Mouse (Mus musculus) MEL (cell line): ENCODE data around the gene Sema3a. TPM values are rescaled to one million over a fixed set of nuclear protein-coding genes. Genes with fewer than 3 reads are reported as not detected.
"Not testable (repeated sequence)": the region's sequence is repeated elsewhere in the genome, so short reads cannot be mapped to it uniquely, and the experiment has no call there.

ENCODE experiments used
- DNase-seq: peaks from one replicate; pipeline ENCODE4 v3.0.0; 2011; ENCODE audit warnings: low read depth, low spot score
- H3K27ac ChIP-seq: 2 replicates; pipeline ENCODE4 v1.5.1; 2012; ENCODE audit warnings: low read depth, mild to moderate bottlenecking, control low read depth, low read length, moderate library complexity; ENCODE audit not compliant: control insufficient read depth
- H3K27me3 ChIP-seq, 2 experiments: fragments of 150-350 bp in 1 of 2; sonication (generic) in 1 of 2; 2 replicates each; pipeline ENCODE4 v1.6.1; 2012; ENCODE audit warnings: low read length in 2 of 2, mild to moderate bottlenecking in 2 of 2, improper control_type of control experiment in 1 of 2, moderate library complexity in 1 of 2; ENCODE audit not compliant: insufficient read depth in 2 of 2, control insufficient read depth in 1 of 2
- H3K36me3 ChIP-seq, 2 experiments: 2 replicates each; pipeline ENCODE4 v1.6.1; 2012 to 2014; ENCODE audit warnings: low read length in 2 of 2, improper control_type of control experiment in 1 of 2, inconsistent platforms in 1 of 2, mild to moderate bottlenecking in 1 of 2; ENCODE audit not compliant: insufficient read depth in 2 of 2, control insufficient read depth in 1 of 2
- H3K4me1 ChIP-seq, 2 experiments: fragments of 150-350 bp in 1 of 2; sonication (generic) in 1 of 2; 2 replicates each; pipeline ENCODE4 v1.6.1; 2012; ENCODE audit warnings: low read length in 2 of 2, improper control_type of control experiment in 1 of 2, mild to moderate bottlenecking in 1 of 2; ENCODE audit not compliant: insufficient read depth in 2 of 2, control insufficient read depth in 1 of 2
- H3K4me3 ChIP-seq, 2 experiments: fragments of 150-350 bp in 1 of 2; sonication (generic) in 1 of 2; 2 replicates each; pipeline ENCODE4 v1.5.1; 2012; ENCODE audit warnings: low read depth in 2 of 2, low read length in 2 of 2, mild to moderate bottlenecking in 2 of 2, moderate library complexity in 2 of 2, control low read depth in 1 of 2, improper control_type of control experiment in 1 of 2; ENCODE audit not compliant: control insufficient read depth in 1 of 2, insufficient read depth in 1 of 2
- H3K79me2 ChIP-seq: 2 replicates; pipeline ENCODE4 v1.6.1; 2012; ENCODE audit warnings: mild to moderate bottlenecking, low read length, moderate library complexity; ENCODE audit not compliant: control insufficient read depth, poor library complexity, insufficient read depth
- H3K9ac ChIP-seq: 2 replicates; pipeline ENCODE4 v1.6.1; 2012; ENCODE audit warnings: low read depth, mild to moderate bottlenecking, control low read depth, low read length, moderate library complexity; ENCODE audit not compliant: control insufficient read depth, poor library complexity, severe bottlenecking
- H3K9me3 ChIP-seq: fragments of 150-350 bp; sonication (generic); replicated peaks from 2 replicates; pipeline ENCODE4 v1.6.1; 2012; ENCODE audit warnings: mild to moderate bottlenecking, low read length, improper control_type of control experiment, moderate library complexity; ENCODE audit not compliant: insufficient read depth
- CHD2 ChIP-seq: IDR thresholded peaks from 2 replicates; pipeline ENCODE4 v1.6.1; 2011; ENCODE audit warnings: low read length, improper control_type of control experiment
- GATA1 ChIP-seq: IDR thresholded peaks from 2 replicates; pipeline ENCODE4 v1.6.1; 2011; ENCODE audit warnings: low read depth, low read length, improper control_type of control experiment
- MAX ChIP-seq: IDR thresholded peaks from 2 replicates; pipeline ENCODE4 v1.6.1; 2011; ENCODE audit warnings: low read length, improper control_type of control experiment
- MAZ ChIP-seq: IDR thresholded peaks from 2 replicates; pipeline ENCODE4 v1.6.1; 2012; ENCODE audit warnings: low read depth, mild to moderate bottlenecking, inconsistent platforms, low read length, improper control_type of control experiment
- NELFE ChIP-seq: IDR thresholded peaks from 2 replicates; pipeline ENCODE4 v1.6.1; 2011; ENCODE audit warnings: low read depth, low read length, improper control_type of control experiment
- NRF1 ChIP-seq: IDR thresholded peaks from 2 replicates; pipeline ENCODE4 v1.6.1; 2014; ENCODE audit warnings: low read depth, mild to moderate bottlenecking, inconsistent platforms, low read length, improper control_type of control experiment, moderate library complexity; ENCODE audit not compliant: poor library complexity, insufficient read depth, severe bottlenecking
- POLR2A ChIP-seq, 2 experiments: IDR thresholded peaks; 2 replicates each; pipeline ENCODE4 v1.6.1; 2011 to 2012; ENCODE audit warnings: low read length in 2 of 2, mild to moderate bottlenecking in 2 of 2, control low read depth in 1 of 2, improper control_type of control experiment in 1 of 2, low read depth in 1 of 2, moderate library complexity in 1 of 2; ENCODE audit not compliant: control insufficient read depth in 1 of 2, insufficient read depth in 1 of 2, poor library complexity in 1 of 2
- POLR2AphosphoS2 ChIP-seq: IDR thresholded peaks from 2 replicates; pipeline ENCODE4 v1.6.1; 2011; ENCODE audit warnings: low read length, improper control_type of control experiment
- TBP ChIP-seq: IDR thresholded peaks from 2 replicates; pipeline ENCODE4 v1.8.0; 2011; ENCODE audit warnings: low read depth, low read length, improper control_type of control experiment
- TCF12 ChIP-seq: IDR thresholded peaks from 2 replicates; pipeline ENCODE4 v1.6.1; 2014; ENCODE audit warnings: low read depth, mild to moderate bottlenecking, inconsistent platforms, low read length, improper control_type of control experiment, moderate library complexity
- USF2 ChIP-seq, 2 experiments: IDR thresholded peaks; 2 replicates each; pipeline ENCODE4 v1.6.1; 2011 to 2012; ENCODE audit warnings: improper control_type of control experiment in 2 of 2, low read length in 2 of 2, borderline replicate concordance in 1 of 2, inconsistent platforms in 1 of 2, low read depth in 1 of 2, mild to moderate bottlenecking in 1 of 2; ENCODE audit not compliant: insufficient read depth in 1 of 2
- ZC3H11A ChIP-seq: IDR thresholded peaks from 2 replicates; pipeline ENCODE4 v1.6.1; 2012; ENCODE audit warnings: low read depth, mild to moderate bottlenecking, inconsistent platforms, low read length, improper control_type of control experiment
- ZKSCAN1 ChIP-seq: IDR thresholded peaks from 2 replicates; pipeline ENCODE4 v1.6.1; 2012; ENCODE audit warnings: low read depth, mild to moderate bottlenecking, inconsistent platforms, low read length, improper control_type of control experiment, moderate library complexity
- polyA plus RNA-seq, 2 experiments: library from polyadenylated mRNA; stranded (reverse) in 1 of 2; unstranded in 1 of 2; fragments of >175 nt in 1 of 2; fragments of >200 nt in 1 of 2; gene quantifications; 2 replicates each; pipeline versions ENCODE4 v1.2.1 to v1.2.4; 2012; ENCODE audit warnings: low replicate concordance in 2 of 2, low read depth in 1 of 2; ENCODE audit not compliant: insufficient read length in 2 of 2, insufficient read depth in 1 of 2, missing spikeins in 1 of 2
- total RNA-seq: library from RNA; depleted of rRNA; stranded (reverse); fragments of 300-350 nt; gene quantifications from 2 replicates; pipeline ENCODE4 v1.2.3, GENCODE M21; 2012

Sema3a gene
- total and polyA plus RNA-seq, 3 experiments = not detected

- Histone ChIP-seq H3K36me3 (no peaks in the 10 kb centered on the region), H3K9me3 (no peaks in the 10 kb centered on the region), H3K27ac (no peak overlapping the region), H3K4me1 (no peaks in the 10 kb centered on the region), H3K9ac (no peak overlapping the region), H3K79me2 (no peaks in the 10 kb centered on the region), H3K4me3 (no peak overlapping the region), H3K27me3 (no peaks in the 10 kb centered on the region)
- TF ChIP-seq NELFE = no peak
- no peak for DNase-seq
Measured at GRCm38 (mm10) chr5:13611631-13612030, 486.4 kb downstream of the Sema3a start.

DNA sequence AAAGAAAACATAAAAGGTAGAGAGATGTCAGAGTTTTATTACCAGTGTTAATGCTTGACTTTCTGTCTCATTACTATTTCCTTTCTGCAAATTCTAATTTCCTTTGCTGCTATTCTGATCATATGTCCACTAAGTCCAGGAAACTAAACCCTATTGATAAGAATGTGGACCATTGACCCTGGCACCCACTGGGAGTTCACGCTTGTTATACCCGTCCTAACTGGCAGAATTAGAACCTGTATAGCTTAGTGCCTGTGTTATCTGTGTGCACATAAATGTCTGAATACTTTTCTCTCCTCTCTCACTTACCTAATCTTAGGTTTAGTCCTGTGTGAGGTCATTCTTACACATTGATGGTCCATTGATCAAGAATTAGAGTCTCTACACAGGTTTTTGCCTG is 486.9 kb downstream of the Sema3a start:
- TF ChIP-seq MAZ (no peak), TBP (no peak), POLR2AphosphoS2 (no peak), USF2 (IDR thresholded peaks at IDR 0.05; ENCODE audit: borderline replicate concordance in 1 of 2, insufficient read depth in 1 of 2, low read depth in 1 of 2, low read length in 2 of 2) (no peak)
- TF ChIP-seq, all 39 proteins: peak for 0
- no peaks in the 10 kb centered on the region for H3K36me3 ChIP-seq
- no peak overlapping the region for H3K9ac ChIP-seq
- H3K4me3 ChIP-seq = no peak overlapping the region
- H3K9me3 ChIP-seq = no peaks in the 10 kb centered on the region
- H3K27me3 ChIP-seq = no peaks in the 10 kb centered on the region
- no peaks in the 10 kb centered on the region for H3K4me1 ChIP-seq
- no peaks in the 10 kb centered on the region for H3K79me2 ChIP-seq
- no peak overlapping the region for H3K27ac ChIP-seq
- DNase-seq = no peak

DNA sequence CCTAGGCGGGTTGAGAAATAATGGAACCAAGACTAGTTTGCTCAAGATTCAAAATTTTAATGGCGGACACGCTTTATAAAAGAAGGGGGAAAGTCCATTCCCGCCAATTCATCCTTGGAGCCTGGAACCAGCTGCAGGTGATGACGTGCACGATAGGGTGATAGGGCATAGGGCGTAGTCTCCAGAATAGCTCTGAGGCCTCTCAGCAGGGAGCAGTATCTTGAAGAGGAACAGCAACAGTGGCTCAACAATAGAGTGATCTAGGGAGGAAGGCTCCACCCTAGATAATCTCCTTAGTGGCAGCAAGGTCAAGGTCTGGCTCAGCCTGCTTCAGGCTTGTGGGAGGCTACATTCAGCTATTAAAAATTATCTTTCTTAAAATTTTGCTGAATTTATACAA is 489.4 kb downstream of the Sema3a start:
- H3K9me3 ChIP-seq, DNase-seq, H3K27me3 ChIP-seq, H3K79me2 ChIP-seq, H3K27ac ChIP-seq, H3K36me3 ChIP-seq, H3K4me1 ChIP-seq, H3K4me3 ChIP-seq, H3K9ac ChIP-seq: not testable (repeated sequence)

- Histone ChIP-seq H3K4me3 (no peak overlapping the region), H3K9me3 (no peaks in the 10 kb centered on the region), H3K27me3 (no peaks in the 10 kb centered on the region)
Measured at GRCm38 (mm10) chr5:13615907-13616306, 490.7 kb downstream of the Sema3a start.

More at GRCm38 (mm10) chr5:13615907-13616306, 490.7 kb downstream of the Sema3a start:
- DNase-seq = no peak
- Histone ChIP-seq H3K36me3 (no peaks in the 10 kb centered on the region), H3K79me2 (no peaks in the 10 kb centered on the region), H3K27ac (no peak overlapping the region), H3K4me1 (no peaks in the 10 kb centered on the region), H3K9ac (no peak overlapping the region)
- TF ChIP-seq MAX = no peak
- no peak for TF ChIP-seq NRF1
- no peak for TF ChIP-seq ZC3H11A
- no peak for TF ChIP-seq TCF12
- TF ChIP-seq ZKSCAN1 = no peak
- TF ChIP-seq POLR2A (IDR thresholded peaks at IDR 0.05; ENCODE audit: control insufficient read depth in 1 of 2, insufficient read depth in 1 of 2, low read depth in 1 of 2, low read length in 2 of 2, poor library complexity in 1 of 2) = no peak
- no peak for TF ChIP-seq GATA1
- no peak for TF ChIP-seq CHD2
